In the genomic region with DNA sequence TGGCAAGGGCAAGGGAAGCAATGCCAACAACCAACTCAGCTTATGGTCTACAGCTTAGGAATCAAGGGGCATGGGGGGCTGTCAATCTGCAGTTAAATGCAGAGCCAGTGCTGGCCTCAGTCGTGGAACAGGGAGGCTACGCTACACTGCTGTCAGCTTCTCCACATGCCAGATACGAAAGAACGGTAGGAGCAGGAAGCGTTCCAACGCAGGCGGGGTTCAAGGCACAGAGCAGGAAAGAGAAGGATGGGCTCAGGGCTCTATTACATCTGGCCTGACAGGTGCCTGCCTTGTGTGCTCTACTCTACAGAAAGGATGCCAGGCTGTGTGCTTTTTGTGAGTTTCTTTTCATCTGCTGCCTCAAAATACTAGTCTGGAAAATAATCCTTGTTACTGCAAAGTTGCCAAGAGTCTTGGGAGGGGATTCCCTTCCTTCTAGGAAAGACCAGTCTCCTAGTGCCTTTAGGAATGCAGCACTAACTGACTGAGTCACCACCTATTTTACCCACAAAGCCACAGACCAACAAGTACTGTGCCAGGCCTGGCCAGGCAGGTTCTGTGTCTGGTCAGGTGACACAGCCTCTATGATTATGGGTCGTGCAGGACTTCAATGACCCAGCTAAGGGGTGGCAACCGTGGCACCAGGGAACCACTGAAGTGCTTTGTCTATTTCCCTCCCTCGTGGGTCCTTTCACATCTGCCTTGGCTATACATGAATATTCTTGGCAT, we compare ENCODE assay signal across 13 mouse cellular contexts. TPM values are rescaled to one million over a fixed set of nuclear protein-coding genes. Genes with fewer than 3 reads are reported as not detected.
DNase-seq lines count a peak whose midpoint lies in the region; ATAC-seq and TF ChIP-seq lines count a peak whose summit lies in the region.
"Had no signal": no experiment of that assay in that cellular context is flagged by ENCODE, and none has a peak within 500 bp of the region (broad histone marks: within the 10 kb centered on the region; RNA-seq: fewer than 3 reads in every experiment).

No protein-coding gene starts in this region.

- no peak for TF ChIP-seq CTCF in heart, postnatal 0 days (IDR thresholded peaks at IDR 0.05; ENCODE audit: low read depth)

- intact Hi-C loops in heart, postnatal 14 days (cut with DNase I): no loop called here

- no peaks in the 10 kb centered on the region for H3K27me3 ChIP-seq in heart, postnatal 0 days (ENCODE audit: control insufficient read depth, insufficient read depth, low read length)
- no peaks in the 10 kb centered on the region for H3K27me3 ChIP-seq in embryonic facial prominence, embryonic 13.5 days
- H3K27me3 ChIP-seq in limb, embryonic 14.5 days (ENCODE audit: control insufficient read depth, insufficient read depth, low read length): no peaks in the 10 kb centered on the region

- 51% methylated on average over 10 of the region's 10 CpGs for WGBS in heart, postnatal 0 days
- WGBS in embryonic facial prominence, embryonic 13.5 days: 66% methylated on average over 10 of the region's 10 CpGs
- 52% methylated on average over 10 of the region's 10 CpGs for WGBS in limb, embryonic 14.5 days

- peak; percentile 67; the same call in 1 of the 2 replicates for ATAC-seq in heart, postnatal 0 days (ENCODE audit: insufficient read depth, low read depth)
- ATAC-seq in embryonic facial prominence, embryonic 13.5 days (ENCODE audit: insufficient number of reproducible peaks, insufficient read depth, low FRiP score, low TSS enrichment, low read depth): no peak
- ATAC-seq in limb, embryonic 14.5 days (ENCODE audit: low FRiP score, low read depth): no peak

- DNase-seq in heart, postnatal 0 days (ENCODE audit: low spot score): peak; percentile 33
- DNase-seq in heart, postnatal 14 days: no peak
- DNase-seq in 3134 (ENCODE audit: extremely low read depth, insufficient read length, low spot score): peak; percentile 71
- DNase-seq in limb, embryonic 14.5 days (ENCODE audit: low spot score): peak; percentile 41
- no peak for DNase-seq in frontal cortex, postnatal 25 days (ENCODE audit: low spot score in 2 of 2)
- no peak for DNase-seq in thymus, adult 18-20 months
- no peak for DNase-seq in neural tube, embryonic 10.5 days (ENCODE audit: extremely low spot score, low spot score)
- DNase-seq: adrenal gland, postnatal 10 days; gastrocnemius, postnatal 10 days had no signal

- no peak for TF ChIP-seq EP300 in heart, postnatal 0 days (IDR thresholded peaks at IDR 0.05; ENCODE audit: low read depth)

- no peak overlapping the region for H3K4me3 ChIP-seq in heart, postnatal 0 days (ENCODE audit: low read depth, low read length)
- H3K4me3 ChIP-seq in embryonic facial prominence, embryonic 13.5 days: no peak overlapping the region
- H3K4me3 ChIP-seq in limb, embryonic 14.5 days (replicated peaks; ENCODE audit: low read length): no peak overlapping the region
- H3K4me3 ChIP-seq: left cerebral cortex, adult 2 months; megakaryocyte, embryonic 14.5 days had no signal

- no peak for TF ChIP-seq POLR2A in limb, embryonic 14.5 days (IDR thresholded peaks at IDR 0.05; ENCODE audit: borderline replicate concordance, extremely low read depth, insufficient read depth, insufficient read length)

- no peak overlapping the region for H3K9ac ChIP-seq in heart, postnatal 0 days (replicated peaks; ENCODE audit: low read depth, low read length)
- H3K9ac ChIP-seq in embryonic facial prominence, embryonic 13.5 days: no peak overlapping the region
- no peak overlapping the region for H3K9ac ChIP-seq in limb, embryonic 14.5 days (ENCODE audit: low read depth, low read length, severe bottlenecking)

- no peaks in the 10 kb centered on the region for H3K9me3 ChIP-seq in heart, postnatal 0 days (replicated peaks; ENCODE audit: control insufficient read depth, low read length)
- H3K9me3 ChIP-seq in embryonic facial prominence, embryonic 13.5 days: peaks cover 2% of the 10 kb centered on the region; the same call in 1 of the 2 replicates
- H3K9me3 ChIP-seq in limb, embryonic 14.5 days (ENCODE audit: control insufficient read depth, low read length): 0 out of 2 replicates have a peak, but pooled peaks cover 4% of the 10 kb centered on the region
- H3K9me3 ChIP-seq: megakaryocyte, embryonic 14.5 days had no signal

- no peak overlapping the region for H3K27ac ChIP-seq in heart, postnatal 0 days (ENCODE audit: low read depth)
- peak overlapping the region; percentile 58 for H3K27ac ChIP-seq in embryonic facial prominence, embryonic 13.5 days
- no peak overlapping the region for H3K27ac ChIP-seq in limb, embryonic 14.5 days (replicated peaks; ENCODE audit: low read depth, low read length)
- H3K27ac ChIP-seq: left cerebral cortex, adult 2 months had no signal

- H3K36me3 ChIP-seq in heart, postnatal 0 days (replicated peaks; ENCODE audit: control insufficient read depth, insufficient read depth, low read length): peaks cover 22% of the 10 kb centered on the region
- H3K36me3 ChIP-seq in embryonic facial prominence, embryonic 13.5 days: peaks cover 31% of the 10 kb centered on the region
- peaks cover 25% of the 10 kb centered on the region for H3K36me3 ChIP-seq in limb, embryonic 14.5 days (ENCODE audit: control insufficient read depth, insufficient read depth, low read length)

- peaks cover 17% of the 10 kb centered on the region for H3K4me1 ChIP-seq in heart, postnatal 0 days (ENCODE audit: control insufficient read depth, insufficient read depth)
- peaks cover 48% of the 10 kb centered on the region for H3K4me1 ChIP-seq in embryonic facial prominence, embryonic 13.5 days
- H3K4me1 ChIP-seq in limb, embryonic 14.5 days (ENCODE audit: control insufficient read depth, insufficient read depth, low read length): peaks cover 41% of the 10 kb centered on the region

- no peak overlapping the region for H3K4me2 ChIP-seq in heart, postnatal 0 days (ENCODE audit: low read depth, low read length)
- no peak overlapping the region for H3K4me2 ChIP-seq in embryonic facial prominence, embryonic 13.5 days
- no peak overlapping the region for H3K4me2 ChIP-seq in limb, embryonic 14.5 days (replicated peaks; ENCODE audit: low read depth, low read length, severe bottlenecking)

RNA-seq across cellular contexts. Expression of a gene that starts 7.6 kb away (rescaled TPM):
- 23.8 and 27.9 TPM in 2 replicates for total RNA-seq in heart, postnatal 0 days (2014; rRNA removed; ENCODE audit: low replicate concordance)
- polyA plus RNA-seq in heart, postnatal 0 days (2015; fragmentation: Nextera tagmentation; extraction: Ambion mirVana): 13.1 and 13.8 TPM in 2 replicates
- total RNA-seq in heart, postnatal 14 days (2021): 1 to 10 TPM; 3.6 to 7.5 TPM
- 732 and 923 TPM in 2 replicates for polyA plus RNA-seq in embryonic facial prominence, embryonic 13.5 days (2015; fragmentation: Nextera tagmentation; extraction: Ambion mirVana)
- 452 and 589 TPM in 2 replicates for polyA plus RNA-seq in limb, embryonic 14.5 days (2012; rRNA removed)
- 299 and 356 TPM in 2 replicates for polyA plus RNA-seq in limb, embryonic 14.5 days (2014; fragmentation: Nextera tagmentation; extraction: Ambion mirVana)
- total RNA-seq: hematopoietic stem cell, adult 5-6 weeks had no signal

RNA-seq across cellular contexts. Expression of a gene that starts 18.8 kb away (rescaled TPM):
- total RNA-seq in heart, postnatal 0 days (2014; rRNA removed; ENCODE audit: low replicate concordance): 33.1 and 35.5 TPM in 2 replicates
- 48.9 and 49.5 TPM in 2 replicates for polyA plus RNA-seq in heart, postnatal 0 days (2015; fragmentation: Nextera tagmentation; extraction: Ambion mirVana)
- total RNA-seq in heart, postnatal 14 days (2021): 10 to 100 TPM; 59.0 to 59.5 TPM
- 66.7 and 68.7 TPM in 2 replicates for polyA plus RNA-seq in embryonic facial prominence, embryonic 13.5 days (2015; fragmentation: Nextera tagmentation; extraction: Ambion mirVana)
- 65.4 and 83.0 TPM in 2 replicates for polyA plus RNA-seq in limb, embryonic 14.5 days (2012; rRNA removed)
- polyA plus RNA-seq in limb, embryonic 14.5 days (2014; fragmentation: Nextera tagmentation; extraction: Ambion mirVana): 60.3 and 74.2 TPM in 2 replicates

Comparison
In these comparisons a context has a peak if more than half of its experiments do, and no peak if none do; other contexts are left out.
1. DNase-seq: peak in heart, postnatal 0 days (single experiment), 3134 (single experiment) and limb, embryonic 14.5 days (single experiment); none in heart, postnatal 14 days (0 of 2), frontal cortex, postnatal 25 days (0 of 2), thymus, adult 18-20 months (0 of 2) and neural tube, embryonic 10.5 days (single experiment).
2. RNA of a gene that starts 7.6 kb away (polyA plus RNA-seq): 732 to 923 TPM in embryonic facial prominence, embryonic 13.5 days and 299 to 589 TPM in limb, embryonic 14.5 days; 13.1 to 13.8 TPM in heart, postnatal 0 days; every median in the first group is over 10 times any median in the second.